Mouse (Mus musculus): Measurements from ENCODE around the gene Eno3.

Gene Eno3

GRCm38 (mm10) chr11:70645461-70646258 is 11.3 kb upstream of the Eno3 start:
- DNase-seq, result no peak

DNA sequence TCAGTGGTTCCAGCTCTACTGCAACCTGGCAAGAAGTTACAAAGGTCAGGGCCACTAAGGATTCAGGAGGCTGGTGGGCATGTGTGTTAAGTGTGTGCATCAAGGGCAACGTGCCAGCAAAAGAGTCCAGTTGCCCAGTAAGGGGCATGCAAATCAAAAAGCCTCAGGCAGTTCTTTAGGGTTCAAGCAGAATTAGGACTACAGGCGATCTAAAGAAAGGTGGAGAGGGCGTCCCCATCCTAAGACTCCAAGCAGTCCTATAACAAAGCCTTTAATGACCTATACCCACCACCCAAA is 10.8 kb upstream of the Eno3 start:
- no peak for DNase-seq

DNA sequence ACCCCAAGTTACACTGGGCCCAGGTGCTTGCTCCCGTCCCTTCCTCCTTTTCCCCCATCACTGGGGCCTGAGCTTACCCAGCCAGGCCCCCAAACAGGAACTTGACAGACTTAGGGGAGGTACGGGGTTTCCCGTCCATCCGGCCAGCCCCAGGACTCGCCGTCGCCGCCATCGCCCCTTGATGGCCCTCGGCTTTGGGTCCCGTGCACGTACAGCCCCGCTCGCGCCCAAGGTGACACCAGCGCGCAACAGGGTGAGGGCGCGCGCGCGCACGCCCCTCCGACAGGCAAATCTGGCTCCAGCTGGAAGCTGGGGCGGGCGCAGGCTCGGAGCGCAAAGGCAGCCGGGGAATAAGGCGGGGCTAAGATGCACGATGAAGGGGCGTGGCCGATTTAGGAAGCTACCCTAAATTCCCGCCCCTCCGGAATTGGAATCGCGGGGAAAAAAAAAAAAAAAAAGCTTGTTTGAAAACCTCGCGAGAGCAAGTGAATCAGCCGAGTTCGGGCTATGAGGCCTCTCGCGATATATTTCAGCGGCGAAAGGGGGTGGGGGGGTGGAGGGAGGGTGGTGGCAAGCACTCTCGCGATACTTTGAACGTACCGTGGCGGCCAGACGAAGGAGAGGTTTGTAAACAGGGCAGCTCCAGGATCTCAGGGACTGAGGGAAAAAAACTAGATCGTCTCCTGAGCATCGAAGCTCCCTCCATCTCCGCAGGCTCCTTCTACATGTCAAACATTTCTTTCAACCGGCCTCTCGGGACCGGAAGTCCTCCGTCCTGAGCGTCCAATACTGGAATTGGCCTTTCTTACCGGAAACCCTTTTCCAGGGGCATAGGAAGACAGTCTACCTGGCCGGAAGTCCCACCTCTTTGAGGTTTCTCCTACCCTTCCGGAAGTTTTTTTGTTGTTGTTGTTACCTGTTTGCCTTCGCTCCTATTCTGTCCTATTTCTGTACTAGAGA is 10.0 kb upstream of the Eno3 start, which contains the start of the genes Rnf167 and Slc25a11:
Gene Rnf167, plus strand, starts transcription at position 545 of the 960 bp plus-strand sequence.
Gene Slc25a11, minus strand, starts transcription at position 789 of the 960 bp plus-strand sequence.
- DNase-seq, result peak; percentile 93 to 94

DNA sequence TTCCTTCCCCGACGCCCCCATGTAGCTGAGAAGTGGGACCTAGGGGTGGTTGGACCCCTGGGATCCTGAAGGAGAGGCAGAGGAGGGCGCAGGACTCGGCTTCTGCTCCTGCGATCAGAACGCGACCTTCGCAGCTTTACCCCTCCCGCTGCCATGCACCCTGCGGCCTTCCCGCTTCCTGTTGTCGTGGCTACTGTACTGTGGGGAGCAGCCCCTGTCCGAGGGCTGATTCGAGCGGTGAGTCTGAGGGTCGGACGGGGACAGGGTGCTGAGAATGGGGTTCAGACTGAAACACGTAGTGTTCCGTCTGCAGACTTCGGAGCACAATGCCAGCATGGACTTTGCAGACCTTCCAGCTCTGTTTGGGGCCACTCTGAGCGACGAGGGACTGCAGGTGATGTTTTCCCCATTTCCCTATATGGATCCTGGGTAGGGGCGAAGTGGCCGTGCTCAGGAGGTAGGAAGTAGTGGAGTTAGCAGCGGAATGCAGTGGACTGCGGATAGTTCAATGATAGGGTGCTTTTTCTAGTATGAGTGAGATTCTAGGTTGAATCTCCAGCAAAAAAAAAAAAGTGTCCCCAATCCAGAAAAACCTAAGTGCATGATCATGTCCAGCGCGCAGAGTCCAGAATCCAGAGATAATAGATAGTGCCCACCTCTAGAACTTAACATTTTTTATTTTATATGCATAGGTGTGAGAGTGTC is 9.1 kb upstream of the Eno3 start:
- peak; percentile 35 to 43 for DNase-seq

DNA sequence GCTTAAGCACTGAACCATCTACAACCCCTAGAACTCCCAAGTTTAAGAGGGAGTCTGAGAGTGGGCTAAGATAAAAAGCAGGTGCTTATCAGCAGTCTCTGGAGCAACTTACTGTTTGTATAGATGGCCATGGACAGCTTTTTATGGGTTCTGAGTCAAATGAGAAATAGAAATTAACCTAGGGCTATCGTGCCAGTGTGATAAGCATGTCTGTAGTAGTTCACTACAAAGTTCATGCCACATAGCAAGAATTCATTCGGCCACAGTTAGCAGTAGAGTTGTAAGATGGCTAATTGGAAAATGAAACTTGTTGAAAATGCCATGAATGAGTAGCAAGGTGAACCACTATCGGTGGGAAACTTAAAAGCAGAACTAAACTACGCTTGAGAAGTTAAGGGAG is 8.5 kb upstream of the Eno3 start:
- DNase-seq, result no peak

GRCm38 (mm10) chr11:70649185-70649734 is 7.7 kb upstream of the Eno3 start:
- DNase-seq, result no peak

- peak; percentile 69 to 71 for DNase-seq
Observed at GRCm38 (mm10) chr11:70650322-70651175, 6.5 kb upstream of the Eno3 start.

DNA sequence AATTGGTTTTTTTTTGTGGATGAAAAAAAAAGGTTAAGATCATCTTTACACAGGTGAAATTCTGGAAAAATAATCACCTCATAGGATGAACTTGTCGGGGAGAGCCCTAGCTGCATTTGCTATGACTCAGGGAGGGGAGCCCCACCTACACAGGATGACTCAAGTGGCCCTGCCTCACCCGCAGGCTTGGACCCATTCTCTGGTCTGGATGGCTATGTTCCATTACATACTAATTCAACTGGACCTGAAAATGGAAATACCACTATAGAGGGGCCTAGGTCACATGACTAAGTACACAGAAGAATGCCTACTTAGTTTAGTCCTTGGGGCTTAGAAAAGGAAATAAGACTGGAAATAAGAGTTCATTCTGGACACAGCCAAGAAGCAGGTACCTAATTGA is 5.6 kb upstream of the Eno3 start:
- no peak for DNase-seq

GRCm38 (mm10) chr11:70652029-70652883 is 4.7 kb upstream of the Eno3 start:
- peak; percentile 31 to 34 for DNase-seq

DNA sequence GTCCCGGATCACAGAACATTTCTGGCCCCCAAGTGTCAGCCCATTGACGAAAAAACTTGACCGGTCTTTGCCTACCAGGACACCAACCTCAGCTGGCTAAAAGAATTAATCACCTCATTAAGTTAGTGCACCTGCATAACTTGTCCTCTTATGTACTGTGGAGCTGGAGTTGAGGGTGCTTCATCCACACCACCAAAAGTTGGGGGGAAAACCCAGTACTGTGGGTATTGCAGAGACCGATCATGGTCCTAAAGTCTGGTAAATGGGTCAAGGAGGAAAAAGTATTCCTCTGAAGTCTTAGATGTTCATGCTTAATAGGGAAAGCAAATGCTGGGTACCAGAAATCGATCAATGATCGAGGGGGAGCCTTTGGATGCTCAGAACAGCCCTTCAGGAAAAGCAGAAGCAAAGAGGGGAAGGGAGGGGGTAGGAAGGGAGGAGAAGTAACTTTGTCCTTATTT is 4.1 kb upstream of the Eno3 start:
- peak in 1 of 2 experiments; percentile 61 for DNase-seq

- DNase-seq, result peak; percentile 72 to 75
Observed at GRCm38 (mm10) chr11:70653345-70654197, 3.4 kb upstream of the Eno3 start.

- DNase-seq, result peak; percentile 82 to 83
Observed at GRCm38 (mm10) chr11:70654198-70654922, 2.6 kb upstream of the Eno3 start, which contains the start of gene Pfn1. Gene Pfn1 (minus strand): TSS chr11:70654644.

GRCm38 (mm10) chr11:70654923-70655570 is 2.0 kb upstream of the Eno3 start:
- DNase-seq, result peak; percentile 79

DNA sequence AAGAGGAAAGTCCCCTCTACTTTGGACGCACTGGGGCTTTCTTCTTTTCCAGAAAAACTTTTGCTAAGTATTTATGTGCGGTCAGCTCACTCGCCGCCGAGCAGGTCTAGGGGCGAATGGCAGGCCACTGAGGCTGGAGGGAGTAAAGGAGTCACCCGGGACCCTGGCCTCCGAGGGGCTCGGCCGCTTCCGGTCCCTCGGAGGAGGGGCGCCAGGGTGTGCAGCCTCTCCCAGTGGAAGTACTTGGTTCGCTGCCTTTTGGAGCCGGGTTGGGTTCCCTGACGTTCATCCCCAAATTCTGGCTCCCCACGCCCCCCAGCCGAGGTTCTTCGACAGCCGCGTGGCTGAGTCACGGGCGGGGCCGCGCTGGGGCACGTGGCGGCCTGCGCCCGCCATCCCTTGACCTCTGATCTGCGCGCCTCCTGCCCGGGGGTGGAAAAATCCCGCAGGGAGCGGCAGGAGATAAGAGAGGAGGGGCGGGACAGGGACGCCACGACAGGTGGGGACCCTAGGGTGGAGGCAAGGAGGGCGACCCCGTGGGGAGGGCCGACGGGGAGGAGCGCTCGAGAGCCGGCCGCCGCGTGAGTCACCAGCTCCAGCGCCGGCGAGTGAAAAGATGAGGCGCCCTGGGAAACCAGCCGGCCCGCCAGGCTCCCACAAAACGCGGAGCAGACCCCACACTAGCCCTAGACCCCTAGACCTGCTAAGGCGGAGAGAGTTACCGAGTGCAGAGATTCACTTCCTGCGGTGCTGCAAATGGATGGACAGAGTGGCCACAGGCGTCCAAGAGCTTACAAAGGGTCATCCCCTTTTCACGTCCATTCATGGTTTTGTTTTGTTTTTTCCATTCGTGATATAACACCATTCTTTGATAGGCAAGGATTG is 1.2 kb upstream of the Eno3 start:
- DNase-seq, result peak; percentile 64 to 68

- no peak for DNase-seq
Observed at GRCm38 (mm10) chr11:70656456-70656927, 510 bp upstream of the Eno3 start.

GRCm38 (mm10) chr11:70657573-70657972 is 571 bp downstream of the Eno3 start:
- DNase-seq, result no peak

DNA sequence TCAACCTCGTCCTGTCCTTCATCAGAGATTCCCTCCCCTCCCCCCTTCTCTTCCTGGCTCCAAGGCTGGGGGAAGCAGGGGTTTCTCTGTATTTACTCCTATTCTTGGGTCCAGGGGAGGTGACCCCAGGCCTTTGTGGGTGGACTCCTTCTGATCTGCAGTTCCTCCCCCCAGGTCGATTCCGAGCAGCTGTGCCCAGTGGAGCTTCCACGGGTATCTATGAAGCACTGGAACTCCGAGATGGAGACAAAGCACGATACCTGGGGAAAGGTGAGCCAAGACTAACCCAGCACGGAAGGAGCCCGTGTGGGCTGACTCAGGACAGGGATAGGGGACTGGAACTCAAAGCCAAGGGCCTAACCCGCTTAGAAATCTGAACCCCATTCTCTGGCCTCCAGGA is 989 bp downstream of the Eno3 start:
- DNase-seq, result no peak
